Mouse (Mus musculus): ENCODE results near the gene Cfap97d1. TPM values are rescaled to one million over a fixed set of nuclear protein-coding genes. Genes with fewer than 3 reads are reported as not detected.

The Cfap97d1 gene
- polyA plus RNA-seq, 1 experiment from 2014 or later = not detected

GRCm38 (mm10) chr11:101964647-101965046 is 19.4 kb upstream of the Cfap97d1 start:
- Histone ChIP-seq H3K9ac (ENCODE audit: low read depth, low read length) (no peak overlapping the region), H3K4me2 (ENCODE audit: low read length) (peak overlapping the region; percentile 85; the same call in 1 of the 2 replicates), H3K27ac (no peak overlapping the region), H3K4me3 (replicated peaks; ENCODE audit: low read depth, low read length) (0 out of 2 replicates have a peak overlapping the region, but pooled peaks have one; percentile 47), H3K36me3 (ENCODE audit: insufficient read depth, low read length) (no peaks in the 10 kb centered on the region), H3K27me3 (ENCODE audit: insufficient read depth, low read length) (peaks cover 19% of the 10 kb centered on the region), H3K9me3 (replicated peaks; ENCODE audit: low read length) (no peaks in the 10 kb centered on the region), H3K4me1 (replicated peaks; ENCODE audit: insufficient read depth, low read length) (peaks cover 32% of the 10 kb centered on the region)
- 21% methylated on average over 8 of the region's 8 CpGs for WGBS
- no peak for TF ChIP-seq CTCF (IDR thresholded peaks at IDR 0.05; ENCODE audit: low read depth)
- DNase-seq (ENCODE audit: low spot score) = peak; percentile 84
- ATAC-seq (replicated peaks; ENCODE audit: low FRiP score, low read depth) = no peak

- no peak for TF ChIP-seq CTCF (IDR thresholded peaks at IDR 0.05; ENCODE audit: low read depth)
- Histone ChIP-seq H3K9ac (ENCODE audit: low read depth, low read length) (no peak overlapping the region), H3K36me3 (ENCODE audit: insufficient read depth, low read length) (no peaks in the 10 kb centered on the region), H3K4me2 (ENCODE audit: low read length) (peak overlapping the region; percentile 34), H3K27me3 (ENCODE audit: insufficient read depth, low read length) (peaks cover 19% of the 10 kb centered on the region), H3K9me3 (replicated peaks; ENCODE audit: low read length) (no peaks in the 10 kb centered on the region), H3K27ac (no peak overlapping the region), H3K4me3 (replicated peaks; ENCODE audit: low read depth, low read length) (no peak overlapping the region), H3K4me1 (replicated peaks; ENCODE audit: insufficient read depth, low read length) (peaks cover 32% of the 10 kb centered on the region)
- DNase-seq (ENCODE audit: low spot score) (peak; percentile 72), ATAC-seq (replicated peaks; ENCODE audit: low FRiP score, low read depth) (no peak)
- 0% methylated on average over 1 of the region's 2 CpGs for WGBS
Measured at GRCm38 (mm10) chr11:101965553-101965952, 18.5 kb upstream of the Cfap97d1 start.

- H3K4me1 ChIP-seq (replicated peaks; ENCODE audit: insufficient read depth, low read length) = peaks cover 32% of the 10 kb centered on the region
- H3K9me3 ChIP-seq (replicated peaks; ENCODE audit: low read length) = no peaks in the 10 kb centered on the region
- H3K27ac ChIP-seq = no peak within 1 kb of the TSS
- H3K9ac ChIP-seq (ENCODE audit: low read depth, low read length) = no peak within 1 kb of the TSS
- H3K4me3 ChIP-seq (replicated peaks; ENCODE audit: low read depth, low read length) = no peak within 1 kb of the TSS
- H3K27me3 ChIP-seq (ENCODE audit: insufficient read depth, low read length) = peaks cover 14% of the 10 kb centered on the region
- H3K36me3 ChIP-seq (ENCODE audit: insufficient read depth, low read length) = no peaks in the 10 kb centered on the region
- ATAC-seq (replicated peaks; ENCODE audit: low FRiP score, low read depth) (no peak), DNase-seq (ENCODE audit: low spot score) (peak; percentile 52)
- H3K4me2 ChIP-seq (ENCODE audit: low read length) = peak within 1 kb of the TSS; percentile 34
- TF ChIP-seq CTCF (IDR thresholded peaks at IDR 0.05; ENCODE audit: low read depth) = no peak
- WGBS = 29% methylated on average over 10 of the region's 10 CpGs
Measured at GRCm38 (mm10) chr11:101966965-101967614, 17.0 kb upstream of the Cfap97d1 start, which contains the start of gene Sost. Gene Sost, minus strand, starts transcription at chr11:101967015.

DNA sequence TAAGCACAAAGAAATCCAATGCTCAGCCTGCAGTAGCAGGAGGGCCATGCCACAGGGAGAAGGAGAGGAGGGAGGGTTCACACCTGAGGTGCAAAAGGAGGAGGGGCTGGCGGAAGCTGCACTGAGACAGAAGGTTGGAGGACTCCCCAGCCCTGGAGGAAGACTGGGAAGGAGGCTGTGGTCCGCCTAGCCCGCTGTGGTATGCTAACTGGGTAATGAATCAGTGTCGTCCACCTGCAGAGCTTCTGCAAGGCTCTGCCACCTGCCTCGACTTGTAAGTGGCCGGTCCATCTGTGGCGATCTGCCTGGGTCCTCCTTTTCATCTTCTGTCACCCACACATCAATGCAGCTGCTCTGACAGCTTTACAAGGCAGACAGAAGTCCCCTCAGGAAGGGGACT is 15.8 kb upstream of the Cfap97d1 start:
- 10% methylated on average over 7 of the region's 7 CpGs for WGBS
- no peak for TF ChIP-seq CTCF (IDR thresholded peaks at IDR 0.05; ENCODE audit: low read depth)
- 0 out of 2 replicates have a peak, but pooled peaks cover 2% of the 10 kb centered on the region for H3K36me3 ChIP-seq (ENCODE audit: insufficient read depth, low read length)
- H3K9ac ChIP-seq (ENCODE audit: low read depth, low read length) = no peak overlapping the region
- H3K4me2 ChIP-seq (ENCODE audit: low read length) = no peak overlapping the region
- no peak overlapping the region for H3K4me3 ChIP-seq (replicated peaks; ENCODE audit: low read depth, low read length)
- H3K27ac ChIP-seq = 0 out of 2 replicates have a peak overlapping the region, but pooled peaks have one; percentile 3
- H3K4me1 ChIP-seq (replicated peaks; ENCODE audit: insufficient read depth, low read length) = peaks cover 24% of the 10 kb centered on the region
- ATAC-seq (replicated peaks; ENCODE audit: low FRiP score, low read depth) = no peak
- DNase-seq (ENCODE audit: low spot score) = no peak
- H3K27me3 ChIP-seq (ENCODE audit: insufficient read depth, low read length) = peaks cover 12% of the 10 kb centered on the region
- H3K9me3 ChIP-seq (replicated peaks; ENCODE audit: low read length) = no peaks in the 10 kb centered on the region

- no peaks in the 10 kb centered on the region for H3K9me3 ChIP-seq (replicated peaks; ENCODE audit: low read length)
- H3K4me2 ChIP-seq (ENCODE audit: low read length) = no peak overlapping the region
- ATAC-seq (replicated peaks; ENCODE audit: low FRiP score, low read depth) (peak; percentile 65), DNase-seq (ENCODE audit: low spot score) (peak; percentile 97)
- H3K4me3 ChIP-seq (replicated peaks; ENCODE audit: low read depth, low read length) = no peak overlapping the region
- H3K27me3 ChIP-seq (ENCODE audit: insufficient read depth, low read length) = peaks cover 7% of the 10 kb centered on the region
- TF ChIP-seq CTCF (IDR thresholded peaks at IDR 0.05; ENCODE audit: low read depth) = peak; percentile 99
- WGBS = 0% methylated on average over 5 of the region's 5 CpGs
- peaks cover 20% of the 10 kb centered on the region for H3K4me1 ChIP-seq (replicated peaks; ENCODE audit: insufficient read depth, low read length)
- 0 out of 2 replicates have a peak overlapping the region, but pooled peaks have one; percentile 3 for H3K27ac ChIP-seq
- H3K9ac ChIP-seq (ENCODE audit: low read depth, low read length) = no peak overlapping the region
- H3K36me3 ChIP-seq (ENCODE audit: insufficient read depth, low read length) = 0 out of 2 replicates have a peak, but pooled peaks cover 7% of the 10 kb centered on the region
Measured at GRCm38 (mm10) chr11:101968791-101969190, 15.3 kb upstream of the Cfap97d1 start.

GRCm38 (mm10) chr11:101969835-101970234 is 14.2 kb upstream of the Cfap97d1 start:
- H3K9ac ChIP-seq (ENCODE audit: low read depth, low read length) = no peak overlapping the region
- no peak overlapping the region for H3K4me2 ChIP-seq (ENCODE audit: low read length)
- H3K36me3 ChIP-seq (ENCODE audit: insufficient read depth, low read length) = peaks cover 14% of the 10 kb centered on the region
- DNase-seq (ENCODE audit: low spot score) (no peak), ATAC-seq (replicated peaks; ENCODE audit: low FRiP score, low read depth) (no peak)
- H3K27ac ChIP-seq = no peak overlapping the region
- H3K4me1 ChIP-seq (replicated peaks; ENCODE audit: insufficient read depth, low read length) = peaks cover 17% of the 10 kb centered on the region; the same call in 1 of the 2 replicates
- 83% methylated on average over 13 of the region's 13 CpGs for WGBS
- H3K27me3 ChIP-seq (ENCODE audit: insufficient read depth, low read length) = peaks cover 4% of the 10 kb centered on the region
- TF ChIP-seq CTCF (IDR thresholded peaks at IDR 0.05; ENCODE audit: low read depth) = no peak
- no peaks in the 10 kb centered on the region for H3K9me3 ChIP-seq (replicated peaks; ENCODE audit: low read length)
- H3K4me3 ChIP-seq (replicated peaks; ENCODE audit: low read depth, low read length) = no peak overlapping the region

Measured in kidney, postnatal 0 days (tissue).